Comparison of ENCODE assay signal across 1 mouse cellular context in the genomic region with DNA sequence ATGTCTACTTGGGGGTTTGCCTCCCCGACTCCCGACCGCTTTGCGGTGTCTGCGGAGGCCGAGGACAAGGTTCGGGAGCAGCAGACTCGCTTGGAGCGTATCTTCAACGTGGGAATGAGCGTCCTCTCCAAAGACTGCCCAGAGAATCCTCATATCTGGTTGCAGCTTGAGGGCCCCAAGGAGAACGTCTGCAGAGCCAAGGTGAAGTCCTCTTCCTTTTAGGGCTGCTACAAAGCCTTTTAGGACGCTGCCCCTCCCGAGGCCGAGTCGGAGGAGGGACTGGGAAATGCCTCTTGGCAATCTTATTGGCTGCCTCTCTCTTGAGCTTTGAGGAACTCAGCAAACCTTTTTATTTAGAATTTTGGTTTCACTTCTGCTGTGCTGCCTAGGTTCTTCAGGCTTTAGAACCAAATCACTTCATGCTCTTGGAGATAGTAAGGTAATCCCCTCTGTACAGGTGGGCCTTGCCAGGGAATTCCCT.
TF ChIP-seq lines count a peak whose summit lies in the region.

No protein-coding gene starts in this region.

TF ChIP-seq in CH12.LX, 34 proteins besides CTCF, POLR2A, EP300 and RAD21 (continued from another document):
- TF ChIP-seq TBP (conservative IDR thresholded peaks at IDR 0.05; ENCODE audit: low read depth, low read length) (peak; percentile 92), JUN (IDR thresholded peaks at IDR 0.05; ENCODE audit: insufficient read depth, low read depth, low read length) (no peak), NELFE (IDR thresholded peaks at IDR 0.05; ENCODE audit: low read depth, low read length) (peak; percentile 71), USF1 (IDR thresholded peaks at IDR 0.05; ENCODE audit: low read depth, low read length) (no peak), KAT2A (IDR thresholded peaks at IDR 0.05; ENCODE audit: insufficient replicate concordance, low read length) (no peak), ZC3H11A (IDR thresholded peaks at IDR 0.05; ENCODE audit: low read depth, low read length) (no peak), ELF1 (IDR thresholded peaks at IDR 0.05; ENCODE audit: low read depth, low read length) (0 out of 2 replicates have a peak, but pooled peaks have one; percentile 22), ZNF384 (IDR thresholded peaks at IDR 0.05; ENCODE audit: low read depth, low read length) (no peak), IRF4 (IDR thresholded peaks at IDR 0.05; ENCODE audit: low read depth, low read length) (peak; percentile 94), GABPA (IDR thresholded peaks at IDR 0.05; ENCODE audit: insufficient replicate concordance, low read depth, low read length) (no peak), POLR2AphosphoS2 (IDR thresholded peaks at IDR 0.05; ENCODE audit: low read depth, low read length) (peak; percentile 52; the same call in 1 of the 2 replicates), E2F4 (IDR thresholded peaks at IDR 0.05; ENCODE audit: insufficient replicate concordance, low read depth, low read length) (no peak), USF2 (conservative IDR thresholded peaks at IDR 0.05; ENCODE audit: low read depth, low read length) (no peak), MEF2A (IDR thresholded peaks at IDR 0.05; ENCODE audit: borderline replicate concordance, low read depth, low read length) (peak; percentile 52; the same call in 1 of the 2 replicates), UBTF (IDR thresholded peaks at IDR 0.05; ENCODE audit: low read depth, low read length) (no peak), MXI1 (IDR thresholded peaks at IDR 0.05; ENCODE audit: low read depth, low read length) (no peak), ZKSCAN1 (IDR thresholded peaks at IDR 0.05; ENCODE audit: borderline replicate concordance, low read depth, low read length) (no peak), SMC3 (IDR thresholded peaks at IDR 0.05; ENCODE audit: low read depth, low read length) (no peak), CHD1 (IDR thresholded peaks at IDR 0.05; ENCODE audit: low read depth, low read length) (peak; percentile 39; the same call in 1 of the 2 replicates), SIN3A (IDR thresholded peaks at IDR 0.05; ENCODE audit: low read length) (peak; percentile 81), MAX (IDR thresholded peaks at IDR 0.05; ENCODE audit: low read length) (no peak)
